Mouse (Mus musculus) MEL (cell line): ENCODE data around the gene Trpm1. TPM values are rescaled to one million over a fixed set of nuclear protein-coding genes. Genes with fewer than 3 reads are reported as not detected.

Experiments
- DNase-seq: peaks from one replicate; pipeline ENCODE4 v3.0.0; 2011; ENCODE audit warnings: low read depth, low spot score
- H3K27ac ChIP-seq: 2 replicates; pipeline ENCODE4 v1.5.1; 2012; ENCODE audit warnings: low read depth, mild to moderate bottlenecking, control low read depth, low read length, moderate library complexity; ENCODE audit not compliant: control insufficient read depth
- H3K27me3 ChIP-seq, 2 experiments: fragments of 150-350 bp in 1 of 2; sonication (generic) in 1 of 2; 2 replicates each; pipeline ENCODE4 v1.6.1; 2012; ENCODE audit warnings: low read length in 2 of 2, mild to moderate bottlenecking in 2 of 2, improper control_type of control experiment in 1 of 2, moderate library complexity in 1 of 2; ENCODE audit not compliant: insufficient read depth in 2 of 2, control insufficient read depth in 1 of 2
- H3K36me3 ChIP-seq, 2 experiments: 2 replicates each; pipeline ENCODE4 v1.6.1; 2012 to 2014; ENCODE audit warnings: low read length in 2 of 2, improper control_type of control experiment in 1 of 2, inconsistent platforms in 1 of 2, mild to moderate bottlenecking in 1 of 2; ENCODE audit not compliant: insufficient read depth in 2 of 2, control insufficient read depth in 1 of 2
- H3K4me1 ChIP-seq, 2 experiments: fragments of 150-350 bp in 1 of 2; sonication (generic) in 1 of 2; 2 replicates each; pipeline ENCODE4 v1.6.1; 2012; ENCODE audit warnings: low read length in 2 of 2, improper control_type of control experiment in 1 of 2, mild to moderate bottlenecking in 1 of 2; ENCODE audit not compliant: insufficient read depth in 2 of 2, control insufficient read depth in 1 of 2
- H3K4me3 ChIP-seq, 2 experiments: fragments of 150-350 bp in 1 of 2; sonication (generic) in 1 of 2; 2 replicates each; pipeline ENCODE4 v1.5.1; 2012; ENCODE audit warnings: low read depth in 2 of 2, low read length in 2 of 2, mild to moderate bottlenecking in 2 of 2, moderate library complexity in 2 of 2, control low read depth in 1 of 2, improper control_type of control experiment in 1 of 2; ENCODE audit not compliant: control insufficient read depth in 1 of 2, insufficient read depth in 1 of 2
- H3K79me2 ChIP-seq: 2 replicates; pipeline ENCODE4 v1.6.1; 2012; ENCODE audit warnings: mild to moderate bottlenecking, low read length, moderate library complexity; ENCODE audit not compliant: control insufficient read depth, poor library complexity, insufficient read depth
- H3K9ac ChIP-seq: 2 replicates; pipeline ENCODE4 v1.6.1; 2012; ENCODE audit warnings: low read depth, mild to moderate bottlenecking, control low read depth, low read length, moderate library complexity; ENCODE audit not compliant: control insufficient read depth, poor library complexity, severe bottlenecking
- H3K9me3 ChIP-seq: fragments of 150-350 bp; sonication (generic); replicated peaks from 2 replicates; pipeline ENCODE4 v1.6.1; 2012; ENCODE audit warnings: mild to moderate bottlenecking, low read length, improper control_type of control experiment, moderate library complexity; ENCODE audit not compliant: insufficient read depth
- BHLHE40 ChIP-seq: IDR thresholded peaks from 2 replicates; pipeline ENCODE4 v1.6.1; 2012; ENCODE audit warnings: low read depth, mild to moderate bottlenecking, inconsistent platforms, low read length, improper control_type of control experiment, borderline replicate concordance
- CHD2 ChIP-seq: IDR thresholded peaks from 2 replicates; pipeline ENCODE4 v1.6.1; 2011; ENCODE audit warnings: low read length, improper control_type of control experiment
- EP300 ChIP-seq, 2 experiments: IDR thresholded peaks; 2 replicates each; pipeline ENCODE4 v1.6.1; 2011; ENCODE audit warnings: improper control_type of control experiment in 2 of 2, low read length in 2 of 2, low read depth in 1 of 2, mild to moderate bottlenecking in 1 of 2
- GABPA ChIP-seq: IDR thresholded peaks from 2 replicates; pipeline ENCODE4 v1.6.1; 2012; ENCODE audit warnings: low read depth, mild to moderate bottlenecking, inconsistent platforms, low read length, improper control_type of control experiment, moderate library complexity
- HCFC1 ChIP-seq: IDR thresholded peaks from 2 replicates; pipeline ENCODE4 v1.6.1; 2012; ENCODE audit warnings: low read depth, mild to moderate bottlenecking, inconsistent platforms, low read length, improper control_type of control experiment, moderate library complexity
- JUND ChIP-seq: IDR thresholded peaks from 2 replicates; pipeline ENCODE4 v1.6.1; 2011; ENCODE audit warnings: low read depth, mild to moderate bottlenecking, improper control_type of control experiment, low read length
- KAT2A ChIP-seq: conservative IDR thresholded peaks from 2 replicates; pipeline ENCODE4 v1.6.1; 2012; ENCODE audit warnings: low read depth, low read length, improper control_type of control experiment, inconsistent platforms
- MAFK ChIP-seq: IDR thresholded peaks from 2 replicates; pipeline ENCODE4 v1.6.1; 2011; ENCODE audit warnings: low read depth, mild to moderate bottlenecking, low read length, improper control_type of control experiment, borderline replicate concordance
- MAX ChIP-seq: IDR thresholded peaks from 2 replicates; pipeline ENCODE4 v1.6.1; 2011; ENCODE audit warnings: low read length, improper control_type of control experiment
- MXI1 ChIP-seq: IDR thresholded peaks from 2 replicates; pipeline ENCODE4 v1.6.1; 2011; ENCODE audit warnings: mild to moderate bottlenecking, low read depth, low read length, improper control_type of control experiment
- NRF1 ChIP-seq: IDR thresholded peaks from 2 replicates; pipeline ENCODE4 v1.6.1; 2014; ENCODE audit warnings: low read depth, mild to moderate bottlenecking, inconsistent platforms, low read length, improper control_type of control experiment, moderate library complexity; ENCODE audit not compliant: poor library complexity, insufficient read depth, severe bottlenecking
- POLR2A ChIP-seq, 2 experiments: IDR thresholded peaks; 2 replicates each; pipeline ENCODE4 v1.6.1; 2011 to 2012; ENCODE audit warnings: low read length in 2 of 2, mild to moderate bottlenecking in 2 of 2, control low read depth in 1 of 2, improper control_type of control experiment in 1 of 2, low read depth in 1 of 2, moderate library complexity in 1 of 2; ENCODE audit not compliant: control insufficient read depth in 1 of 2, insufficient read depth in 1 of 2, poor library complexity in 1 of 2
- RAD21 ChIP-seq: IDR thresholded peaks from 2 replicates; pipeline ENCODE4 v1.6.1; 2011; ENCODE audit warnings: mild to moderate bottlenecking, low read depth, low read length, improper control_type of control experiment
- RCOR1 ChIP-seq: IDR thresholded peaks from 2 replicates; pipeline ENCODE4 v1.6.1; 2012; ENCODE audit warnings: low read depth, mild to moderate bottlenecking, inconsistent platforms, low read length, improper control_type of control experiment
- SIN3A ChIP-seq: IDR thresholded peaks from 2 replicates; pipeline ENCODE4 v1.6.1; 2012; ENCODE audit warnings: low read length, improper control_type of control experiment, inconsistent platforms
- SMC3 ChIP-seq: IDR thresholded peaks from 2 replicates; pipeline ENCODE4 v1.6.1; 2011; ENCODE audit warnings: low read depth, low read length, improper control_type of control experiment
- TAL1 ChIP-seq: IDR thresholded peaks from 2 replicates; pipeline ENCODE4 v1.6.1; 2012; ENCODE audit warnings: mild to moderate bottlenecking, inconsistent platforms, low read length, moderate library complexity, mixed read lengths
- TBP ChIP-seq: IDR thresholded peaks from 2 replicates; pipeline ENCODE4 v1.8.0; 2011; ENCODE audit warnings: low read depth, low read length, improper control_type of control experiment
- ZKSCAN1 ChIP-seq: IDR thresholded peaks from 2 replicates; pipeline ENCODE4 v1.6.1; 2012; ENCODE audit warnings: low read depth, mild to moderate bottlenecking, inconsistent platforms, low read length, improper control_type of control experiment, moderate library complexity
- ZNF384 ChIP-seq: IDR thresholded peaks from 2 replicates; pipeline ENCODE4 v1.6.1; 2012; ENCODE audit warnings: low read depth, mild to moderate bottlenecking, inconsistent platforms, low read length, improper control_type of control experiment
- polyA plus RNA-seq, 2 experiments: library from polyadenylated mRNA; stranded (reverse) in 1 of 2; unstranded in 1 of 2; fragments of >175 nt in 1 of 2; fragments of >200 nt in 1 of 2; gene quantifications; 2 replicates each; pipeline versions ENCODE4 v1.2.1 to v1.2.4; 2012; ENCODE audit warnings: low replicate concordance in 2 of 2, low read depth in 1 of 2; ENCODE audit not compliant: insufficient read length in 2 of 2, insufficient read depth in 1 of 2, missing spikeins in 1 of 2
- total RNA-seq: library from RNA; depleted of rRNA; stranded (reverse); fragments of 300-350 nt; gene quantifications from 2 replicates; pipeline ENCODE4 v1.2.3, GENCODE M21; 2012

Trpm1 gene
- total and polyA plus RNA-seq, 3 experiments: not detected

- no peak for DNase-seq
- no peaks in the 10 kb centered on the region for H3K9me3 ChIP-seq
- no peak overlapping the region for H3K9ac ChIP-seq
- no peaks in the 10 kb centered on the region for H3K79me2 ChIP-seq
- no peaks in the 10 kb centered on the region for H3K36me3 ChIP-seq
- no peak overlapping the region for H3K27ac ChIP-seq
- no peak overlapping the region for H3K4me3 ChIP-seq
- no peak for TF ChIP-seq TAL1
- TF ChIP-seq TBP: no peak
- TF ChIP-seq RAD21: no peak
- no peak for TF ChIP-seq JUND
- TF ChIP-seq GABPA: no peak
- TF ChIP-seq MXI1: no peak
- no peak for TF ChIP-seq MAX
- TF ChIP-seq KAT2A: no peak
- no peak for TF ChIP-seq ZNF384
- no peaks in the 10 kb centered on the region for H3K4me1 ChIP-seq
- H3K27me3 ChIP-seq: peaks cover 0 to 2% of the 10 kb centered on the region in 2 experiments; a peak in 2 of 4 replicates
Measured at GRCm38 (mm10) chr7:64158281-64159055, 4.8 kb downstream of the Trpm1 start.

GRCm38 (mm10) chr7:64159056-64159542 is 5.5 kb downstream of the Trpm1 start:
- H3K79me2 ChIP-seq: no peaks in the 10 kb centered on the region
- peaks cover 0 to 2% of the 10 kb centered on the region in 2 experiments; a peak in 2 of 4 replicates for H3K27me3 ChIP-seq
- no peak for TF ChIP-seq RCOR1
- no peak for TF ChIP-seq ZKSCAN1
- TF ChIP-seq SIN3A: no peak
- TF ChIP-seq MAX: no peak
- TF ChIP-seq BHLHE40: no peak
- TF ChIP-seq CHD2: no peak
- no peak for TF ChIP-seq SMC3
- no peak for TF ChIP-seq NRF1
- no peak for TF ChIP-seq MAFK
- TF ChIP-seq ZNF384: no peak
- no peak for TF ChIP-seq GABPA
- TF ChIP-seq EP300 (IDR thresholded peaks at IDR 0.05; ENCODE audit: low read depth in 1 of 2, low read length in 2 of 2): no peak
- TF ChIP-seq HCFC1: no peak
- no peak for TF ChIP-seq POLR2A (IDR thresholded peaks at IDR 0.05; ENCODE audit: control insufficient read depth in 1 of 2, insufficient read depth in 1 of 2, low read depth in 1 of 2, low read length in 2 of 2, poor library complexity in 1 of 2)
- TF ChIP-seq, all 39 proteins: peak for 0
- Histone ChIP-seq H3K9me3 (no peaks in the 10 kb centered on the region), H3K4me3 (no peak overlapping the region), H3K36me3 (no peaks in the 10 kb centered on the region), H3K4me1 (no peaks in the 10 kb centered on the region), H3K27ac (no peak overlapping the region), H3K9ac (no peak overlapping the region)
- no peak for DNase-seq
